Mouse (Mus musculus) small intestine, adult 2 months (tissue): ENCODE measurements at regions not wholly inside any gene's neighbourhood (a gene's known extent, or its start where the extent isn't known, plus 50 kb on each side); places are given as distances from the start of the nearest gene placed in this dataset.

Source experiments
- CTCF ChIP-seq: fragments of 200-500 bp; IDR thresholded peaks from 2 replicates; pipeline ENCODE4 v1.5.1; 2012; ENCODE audit warnings: low read depth, mild to moderate bottlenecking, control low read depth, inconsistent platforms, low read length, moderate library complexity, mixed read lengths; ENCODE audit not compliant: insufficient replicate concordance, insufficient read length; ENCODE audit errors: extremely low read depth
- POLR2A ChIP-seq: fragments of 200-500 bp; IDR thresholded peaks from 2 replicates; pipeline ENCODE4 v1.6.1; 2012; ENCODE audit warnings: low read depth, mild to moderate bottlenecking, control low read depth, inconsistent platforms, low read length, moderate library complexity

GRCm38 (mm10) chr11:7794206-7794605, 580.5 kb upstream of the Igfbp3 start:
- TF ChIP-seq POLR2A (no peak), CTCF (no peak)
